Comparison of ENCODE assay signal across 24 mouse cellular contexts in genomic region chr9:68798221-68798620, GRCm38 (mm10).
DNase-seq lines count a peak whose midpoint lies in the region; ATAC-seq and TF ChIP-seq lines count a peak whose summit lies in the region.
"Had no signal": no experiment of that assay in that cellular context is flagged by ENCODE, and none has a peak within 500 bp of the region (broad histone marks: within the 10 kb centered on the region; RNA-seq: fewer than 3 reads in every experiment).

No protein-coding gene starts in this region.

- no peak for ATAC-seq in megakaryocyte progenitor cell, adult 5-6 weeks (replicated peaks; ENCODE audit: poor library complexity)
- ATAC-seq: activated CD4-positive, CD25-positive, alpha-beta regulatory T cell, adult 4 months; CD4-positive, CD25-positive, alpha-beta regulatory T cell, adult 4 months had no signal

- H3K36me3 ChIP-seq in ES-E14 (ENCODE audit: control insufficient read depth, insufficient read depth, low read length, poor library complexity, severe bottlenecking), result no peaks in the 10 kb centered on the region
- H3K36me3 ChIP-seq: embryonic facial prominence, embryonic 13.5 days; embryonic facial prominence, embryonic 15.5 days; forebrain, embryonic 10.5 days; forebrain, embryonic 12.5 days had no signal

- TF ChIP-seq CTCF in gastrocnemius, adult 2 months (IDR thresholded peaks at IDR 0.05), result no peak

- H3K4me1 ChIP-seq in ES-E14 (ENCODE audit: control insufficient read depth in 2 of 2, insufficient read depth in 2 of 2, low read length in 2 of 2, poor library complexity in 1 of 2), result no peaks in the 10 kb centered on the region; a peak in 1 of 4 replicates
- H3K4me1 ChIP-seq: forebrain, embryonic 12.5 days had no signal

- DNase-seq in gastrocnemius, adult 2 months, result no peak
- no peak for DNase-seq in gastrocnemius, postnatal 4 days (ENCODE audit: low spot score in 2 of 2)
- DNase-seq in ES-E14 (ENCODE audit: low read depth, low spot score) (peak; percentile 42), WW6 (ENCODE audit: low read depth, low spot score) (peak; percentile 40), liver (no peak)
- no peak for DNase-seq in adrenal gland, adult 8-10 months
- DNase-seq: adrenal gland, postnatal 10 days; adrenal gland, postnatal 25 days; B cell, adult 2 months; cerebellum, adult 11 months; cerebellum, adult 18-20 months; cerebellum, adult 8-10 months; cerebellum, adult 9-11 months; cerebellum, postnatal 14 days; cerebellum, postnatal 36 days; embryo, embryonic 11 days had no signal

- 0 out of 2 replicates have a peak overlapping the region, but pooled peaks have one; percentile 35 for H3K27ac ChIP-seq in gastrocnemius, adult 2 months
- H3K27ac ChIP-seq in ES-E14 (ENCODE audit: insufficient read depth, low read depth, low read length, poor library complexity, severe bottlenecking), result no peak overlapping the region; the same call in 1 of the 2 replicates
- H3K27ac ChIP-seq: embryonic facial prominence, embryonic 13.5 days; embryonic facial prominence, embryonic 15.5 days; forebrain, embryonic 10.5 days; forebrain, embryonic 12.5 days had no signal

- no peaks in the 10 kb centered on the region for H3K9me3 ChIP-seq in ES-E14 (ENCODE audit: control insufficient read depth, insufficient read depth, low read depth, low read length)
- H3K9me3 ChIP-seq: embryonic facial prominence, embryonic 13.5 days; embryonic facial prominence, embryonic 15.5 days; forebrain, embryonic 10.5 days; forebrain, embryonic 12.5 days had no signal

- H3K4me3 ChIP-seq in gastrocnemius, adult 2 months, result no peak overlapping the region
- H3K4me3 ChIP-seq in ES-E14 (ENCODE audit: insufficient read depth in 1 of 2, low read depth in 1 of 2, low read length in 2 of 2, poor library complexity in 1 of 2, severe bottlenecking in 1 of 2), result no peak overlapping the region
- H3K4me3 ChIP-seq: embryonic facial prominence, embryonic 13.5 days; embryonic facial prominence, embryonic 15.5 days; erythroblast, embryonic 14.5 days; forebrain, embryonic 10.5 days; forebrain, embryonic 12.5 days had no signal

- in situ Hi-C loops in ES-E14 (cut with MboI; ENCODE audit: low sequenced_read_pairs in 2 of 2, unreplicated experiment in 2 of 2), result no loop called here

- intact Hi-C loops in gastrocnemius, adult 2 months (cut with DNase I), result no loop called here

- no peak overlapping the region for H3K9ac ChIP-seq in ES-E14 (ENCODE audit: insufficient read depth, low read depth, low read length, poor library complexity, severe bottlenecking)
- H3K9ac ChIP-seq: embryonic facial prominence, embryonic 13.5 days; embryonic facial prominence, embryonic 15.5 days; forebrain, embryonic 12.5 days had no signal

TF ChIP-seq in ES-E14, 5 proteins besides CTCF, POLR2A, EP300 and RAD21:
- TF ChIP-seq HCFC1 (IDR thresholded peaks at IDR 0.05; ENCODE audit: borderline replicate concordance, insufficient read depth, low read length), result no peak
- TF ChIP-seq MAFK (IDR thresholded peaks at IDR 0.05; ENCODE audit: insufficient read depth, low read depth, low read length), result no peak
- no peak for TF ChIP-seq ZC3H11A (IDR thresholded peaks at IDR 0.05; ENCODE audit: borderline replicate concordance, low read depth, low read length)
- TF ChIP-seq CHD2 (IDR thresholded peaks at IDR 0.05; ENCODE audit: low read depth, low read length), result no peak
- TF ChIP-seq ZNF384 (IDR thresholded peaks at IDR 0.05; ENCODE audit: low read depth, low read length), result no peak

Comparison
In these comparisons a context has a peak if more than half of its experiments do, and no peak if none do; other contexts are left out.
1. DNase-seq: peak in ES-E14 (single experiment) and WW6 (single experiment); none in gastrocnemius, adult 2 months (single experiment), gastrocnemius, postnatal 4 days (0 of 2), adrenal gland, adult 8-10 months (single experiment) and liver (single experiment).